Mouse (Mus musculus) CH12.LX (cell line): ENCODE results near the gene Slc13a1. TPM values are rescaled to one million over a fixed set of nuclear protein-coding genes. Genes with fewer than 3 reads are reported as not detected.

Experiments used
- DNase-seq: peaks from one replicate; pipeline ENCODE4 v3.0.0-alpha.2; 2013; ENCODE audit errors: extremely low read depth
- H3K27ac ChIP-seq: 2 replicates; pipeline ENCODE4 v1.5.1; 2012; ENCODE audit warnings: low read depth, mild to moderate bottlenecking, control low read depth, moderate library complexity; ENCODE audit not compliant: insufficient read depth
- H3K27me3 ChIP-seq: replicated peaks from 2 replicates; pipeline ENCODE3; 2012; ENCODE audit warnings: inconsistent platforms
- H3K36me3 ChIP-seq, 2 experiments: replicated peaks in 1 of 2; 2 replicates each; pipeline versions ENCODE3 to v1.6.1; 2012; ENCODE audit warnings: inconsistent platforms in 1 of 2, low read length in 1 of 2, mild to moderate bottlenecking in 1 of 2, mixed read lengths in 1 of 2, moderate library complexity in 1 of 2; ENCODE audit not compliant: control insufficient read depth in 1 of 2, insufficient read depth in 1 of 2
- H3K4me1 ChIP-seq, 2 experiments: 2 replicates each; pipeline ENCODE4 v1.6.1; 2012; ENCODE audit warnings: inconsistent platforms in 1 of 2, moderate library complexity in 1 of 2; ENCODE audit not compliant: insufficient read depth in 2 of 2, control insufficient read depth in 1 of 2
- H3K4me2 ChIP-seq: 2 replicates; pipeline ENCODE4 v1.6.1; 2012; ENCODE audit warnings: low read depth, mild to moderate bottlenecking, control low read depth; ENCODE audit not compliant: poor library complexity, insufficient read depth, severe bottlenecking
- H3K4me3 ChIP-seq, 3 experiments: fragments of 150-350 bp in 1 of 3; sonication (generic) in 1 of 3; replicated peaks in 1 of 3; 2 replicates each; pipeline versions ENCODE3 to v1.5.1; 2011 to 2012; ENCODE audit warnings: low read depth in 2 of 3, low read length in 2 of 3, mild to moderate bottlenecking in 2 of 3, moderate library complexity in 2 of 3, control low read depth in 1 of 3, improper control_type of control experiment in 1 of 3, inconsistent platforms in 1 of 3, mixed read lengths in 1 of 3; ENCODE audit not compliant: poor library complexity in 1 of 3
- H3K79me2 ChIP-seq: replicated peaks from 2 replicates; pipeline ENCODE4 v1.6.1; 2012; ENCODE audit warnings: mild to moderate bottlenecking, moderate library complexity; ENCODE audit not compliant: control insufficient read depth, poor library complexity, insufficient read depth, severe bottlenecking; ENCODE audit errors: extremely low read depth
- H3K9ac ChIP-seq: 2 replicates; pipeline ENCODE4 v1.6.1; 2012; ENCODE audit warnings: low read depth, mild to moderate bottlenecking, control low read depth, moderate library complexity; ENCODE audit not compliant: insufficient read depth
- H3K9me3 ChIP-seq: replicated peaks from 2 replicates; pipeline ENCODE3; 2012; ENCODE audit warnings: low read length, inconsistent platforms, mixed read lengths
- BHLHE40 ChIP-seq: IDR thresholded peaks from 2 replicates; pipeline ENCODE4 v1.6.1; 2011; ENCODE audit warnings: mild to moderate bottlenecking, low read depth, low read length, improper control_type of control experiment
- CHD1 ChIP-seq: IDR thresholded peaks from 2 replicates; pipeline ENCODE4 v1.6.1; 2012; ENCODE audit warnings: low read depth, low read length, improper control_type of control experiment, inconsistent platforms
- CTCF ChIP-seq, 2 experiments: IDR thresholded peaks in 1 of 2; conservative IDR thresholded peaks in 1 of 2; 2 replicates each; pipeline ENCODE4 v1.5.1; 2011 to 2012; ENCODE audit warnings: low read depth in 2 of 2, low read length in 2 of 2, improper control_type of control experiment in 1 of 2, inconsistent platforms in 1 of 2, mild to moderate bottlenecking in 1 of 2, moderate library complexity in 1 of 2
- ELF1 ChIP-seq: IDR thresholded peaks from 2 replicates; pipeline ENCODE4 v1.6.1; 2014; ENCODE audit warnings: low read depth, mild to moderate bottlenecking, inconsistent platforms, low read length, improper control_type of control experiment
- EP300 ChIP-seq: IDR thresholded peaks from 2 replicates; pipeline ENCODE4 v1.6.1; 2011; ENCODE audit warnings: low read length, improper control_type of control experiment
- ETS1 ChIP-seq: conservative IDR thresholded peaks from 2 replicates; pipeline ENCODE4 v1.6.1; 2012; ENCODE audit warnings: low read depth, mild to moderate bottlenecking, inconsistent platforms, low read length, improper control_type of control experiment, moderate library complexity
- GABPA ChIP-seq: IDR thresholded peaks from 2 replicates; pipeline ENCODE4 v1.6.1; 2012; ENCODE audit warnings: low read depth, low read length, improper control_type of control experiment, inconsistent platforms; ENCODE audit not compliant: insufficient replicate concordance
- IRF4 ChIP-seq: IDR thresholded peaks from 2 replicates; pipeline ENCODE4 v1.6.1; 2014; ENCODE audit warnings: low read depth, mild to moderate bottlenecking, inconsistent platforms, low read length, improper control_type of control experiment
- JUN ChIP-seq: IDR thresholded peaks from 2 replicates; pipeline ENCODE4 v1.6.1; 2011; ENCODE audit warnings: low read depth, mild to moderate bottlenecking, low read length, improper control_type of control experiment, moderate library complexity; ENCODE audit not compliant: insufficient read depth
- KAT2A ChIP-seq: IDR thresholded peaks from 2 replicates; pipeline ENCODE4 v1.6.1; 2012; ENCODE audit warnings: low read length, improper control_type of control experiment, inconsistent platforms; ENCODE audit not compliant: insufficient replicate concordance
- MAFK ChIP-seq: IDR thresholded peaks from 2 replicates; pipeline ENCODE4 v1.6.1; 2011; ENCODE audit warnings: low read length, improper control_type of control experiment; ENCODE audit not compliant: insufficient replicate concordance
- PAX5 ChIP-seq: IDR thresholded peaks from 2 replicates; pipeline ENCODE4 v1.6.1; 2012; ENCODE audit warnings: low read length, inconsistent platforms, mixed read lengths
- POLR2AphosphoS2 ChIP-seq: IDR thresholded peaks from 2 replicates; pipeline ENCODE4 v1.6.1; 2011; ENCODE audit warnings: low read depth, low read length, improper control_type of control experiment
- RCOR1 ChIP-seq: conservative IDR thresholded peaks from 2 replicates; pipeline ENCODE4 v1.6.1; 2012; ENCODE audit warnings: low read depth, mild to moderate bottlenecking, inconsistent platforms, low read length, improper control_type of control experiment
- SIN3A ChIP-seq: IDR thresholded peaks from 2 replicates; pipeline ENCODE4 v1.6.1; 2012; ENCODE audit warnings: low read length, improper control_type of control experiment, inconsistent platforms
- TCF12 ChIP-seq: IDR thresholded peaks from 2 replicates; pipeline ENCODE4 v1.6.1; 2014; ENCODE audit warnings: low read depth, mild to moderate bottlenecking, inconsistent platforms, low read length, improper control_type of control experiment
- UBTF ChIP-seq: IDR thresholded peaks from 2 replicates; pipeline ENCODE4 v1.6.1; 2012; ENCODE audit warnings: low read depth, mild to moderate bottlenecking, inconsistent platforms, low read length, improper control_type of control experiment, moderate library complexity
- USF2 ChIP-seq: conservative IDR thresholded peaks from 2 replicates; pipeline ENCODE4 v1.6.1; 2011; ENCODE audit warnings: low read depth, low read length, improper control_type of control experiment
- ZKSCAN1 ChIP-seq: IDR thresholded peaks from 2 replicates; pipeline ENCODE4 v1.6.1; 2012; ENCODE audit warnings: low read depth, inconsistent platforms, low read length, improper control_type of control experiment, borderline replicate concordance
- ZNF384 ChIP-seq: IDR thresholded peaks from 2 replicates; pipeline ENCODE4 v1.6.1; 2012; ENCODE audit warnings: low read depth, low read length, improper control_type of control experiment, inconsistent platforms
- dilution Hi-C: fragments of 300-500 bp; cut with MboI; formaldehyde crosslinking; loops from 2 replicates; pipeline ENCODE4 v1.14.3; 2020; ENCODE audit warnings: low sequenced_read_pairs; ENCODE audit not compliant: extremely low pct_unique_long_range_greater_than_20kb, extremely low pct_ligation_motif_present
- in situ Hi-C: fragments of 300-500 bp; cut with MboI; formaldehyde crosslinking; loops from 3 replicates; pipeline ENCODE4 v1.14.3; 2019; ENCODE audit warnings: low sequenced_read_pairs, low pct_ligation_motif_present, low pct_unique_long_range_greater_than_20kb, mixed read lengths
- polyA plus RNA-seq: library from polyadenylated mRNA; unstranded; fragments of >175 nt; gene quantifications from 2 replicates; pipeline ENCODE4 v1.2.1, GENCODE M21; 2012; ENCODE audit warnings: low read depth; ENCODE audit not compliant: insufficient read length
- total RNA-seq, 2 experiments: library from RNA; depleted of rRNA; stranded (reverse); fragments of 300-350 nt in 1 of 2; fragments of >200 nt in 1 of 2; gene quantifications; 2 replicates each; pipeline ENCODE4 v1.2.3; 2012 to 2014

Slc13a1 gene
- total and polyA plus RNA-seq, 3 experiments, result not detected

DNA sequence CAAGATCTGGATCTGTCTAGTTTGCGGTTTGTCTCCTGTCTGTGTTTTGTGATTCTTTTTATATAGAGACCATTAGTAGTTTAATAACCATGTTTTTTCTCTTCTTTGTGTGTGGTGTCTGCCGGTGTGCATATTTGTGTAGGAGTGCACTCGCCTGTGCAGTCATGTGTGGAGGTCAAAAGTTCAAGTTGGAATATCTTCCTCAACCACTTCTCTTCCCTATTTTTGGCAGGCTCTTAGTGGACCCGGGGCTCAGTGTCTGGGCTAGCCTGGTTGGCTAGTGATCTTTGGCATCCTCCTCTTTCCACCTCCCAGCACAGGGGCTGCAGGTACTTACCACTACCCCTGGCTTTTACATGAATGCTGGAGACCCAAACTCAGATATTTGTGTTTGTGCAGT is 13.0 kb downstream of the Slc13a1 start:
- H3K27ac ChIP-seq, result no peak overlapping the region
- DNase-seq, result no peak
- dilution Hi-C loops (no loop called here), in situ Hi-C loops (no loop called here)
- no peaks in the 10 kb centered on the region for H3K27me3 ChIP-seq
- H3K9me3 ChIP-seq, result no peaks in the 10 kb centered on the region
- no peaks in the 10 kb centered on the region for H3K79me2 ChIP-seq
- TF ChIP-seq PAX5 (no peak), BHLHE40 (no peak), ZKSCAN1 (no peak), USF2 (no peak), JUN (no peak), EP300 (no peak), MAFK (no peak), RCOR1 (no peak), ETS1 (no peak), SIN3A (no peak), ELF1 (no peak), TCF12 (no peak), ZNF384 (no peak), KAT2A (no peak), IRF4 (no peak), UBTF (no peak), GABPA (no peak), POLR2AphosphoS2 (no peak), CHD1 (no peak)
- H3K4me3 ChIP-seq, result no peak overlapping the region
- no peaks in the 10 kb centered on the region for H3K36me3 ChIP-seq
- no peak overlapping the region for H3K4me2 ChIP-seq
- H3K9ac ChIP-seq, result no peak overlapping the region
- peaks cover 0 to 9% of the 10 kb centered on the region in 2 experiments; a peak in 1 of 4 replicates for H3K4me1 ChIP-seq

DNA sequence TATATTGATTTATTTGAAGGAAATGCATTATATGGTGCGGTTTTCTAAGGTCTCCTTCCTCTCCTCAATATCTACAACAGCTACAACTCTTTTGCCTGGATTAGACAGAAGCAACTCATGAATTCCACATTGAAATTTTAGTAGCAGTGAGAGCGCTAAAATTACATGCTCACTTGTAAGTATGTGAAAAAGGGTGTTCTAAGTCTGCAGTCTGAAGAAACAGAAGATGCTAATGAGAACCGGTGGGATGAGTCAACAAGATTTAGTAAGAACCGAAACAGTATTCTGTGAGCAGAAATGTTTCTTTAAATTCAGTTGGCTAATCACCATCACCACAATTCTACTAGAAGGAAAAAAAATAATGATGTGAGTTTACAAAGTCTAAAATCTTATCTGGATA is 34.9 kb downstream of the Slc13a1 start:
- in situ Hi-C loops, result no loop called here
- Histone ChIP-seq H3K4me3 (no peak overlapping the region), H3K9ac (no peak overlapping the region), H3K9me3 (no peaks in the 10 kb centered on the region), H3K36me3 (no peaks in the 10 kb centered on the region), H3K27ac (no peak overlapping the region), H3K4me1 (no peaks in the 10 kb centered on the region)
- DNase-seq, result no peak
- TF ChIP-seq USF2 (no peak), POLR2AphosphoS2 (no peak), CTCF (conservative IDR thresholded peaks at IDR 0.05 in 1 of 2, IDR thresholded peaks at IDR 0.05 in 1 of 2; ENCODE audit: low read depth in 2 of 2, low read length in 2 of 2) (no peak)
- TF ChIP-seq, all 38 proteins: peak for 0
- dilution Hi-C loops, result no loop called here
- no peak overlapping the region for H3K4me2 ChIP-seq
- H3K79me2 ChIP-seq, result no peaks in the 10 kb centered on the region
- no peaks in the 10 kb centered on the region for H3K27me3 ChIP-seq
